Mouse (Mus musculus): ENCODE results near the gene Ptch1. TPM values are rescaled to one million over a fixed set of nuclear protein-coding genes. Genes with fewer than 3 reads are reported as not detected.
A peak's percentile ranks its signal among the peaks of the same experiment; 100 is the strongest.

Gene Ptch1
- polyA plus RNA-seq, 1 experiment: 2.7 TPM

DNA sequence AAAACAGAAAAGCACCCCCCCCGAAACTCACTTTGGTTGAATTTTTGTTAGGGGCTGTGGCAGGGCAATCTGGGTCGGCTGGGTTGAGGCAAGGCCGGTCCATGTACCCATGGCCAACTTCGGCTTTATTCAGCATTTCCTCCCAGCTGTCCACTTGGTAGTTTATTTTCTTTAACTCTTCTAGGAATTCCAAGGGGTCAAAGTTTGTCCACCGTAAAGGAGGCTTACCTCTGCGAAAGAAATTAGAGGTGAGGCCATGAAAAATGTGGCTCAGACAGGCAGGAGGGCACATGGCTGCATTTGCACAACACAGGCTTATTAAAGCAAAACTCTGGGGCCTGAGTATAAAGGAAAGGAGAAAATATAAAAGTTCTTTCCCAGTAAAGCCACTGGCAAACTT lies 29.9 kb downstream of the Ptch1 start:
- peaks cover 95% of the 10 kb centered on the region for H3K36me3 ChIP-seq (replicated peaks; ENCODE audit: low read length)
- peaks cover 1% of the 10 kb centered on the region for H3K4me1 ChIP-seq
- no peaks in the 10 kb centered on the region for H3K9me3 ChIP-seq
- no peak overlapping the region for H3K4me3 ChIP-seq (replicated peaks)
- TF ChIP-seq GATA1 (IDR thresholded peaks at IDR 0.05; ENCODE audit: borderline replicate concordance, low read length) (no peak), FLI1 (IDR thresholded peaks at IDR 0.05; ENCODE audit: low read length) (no peak)
- no peaks in the 10 kb centered on the region for H3K27me3 ChIP-seq (replicated peaks)

DNA sequence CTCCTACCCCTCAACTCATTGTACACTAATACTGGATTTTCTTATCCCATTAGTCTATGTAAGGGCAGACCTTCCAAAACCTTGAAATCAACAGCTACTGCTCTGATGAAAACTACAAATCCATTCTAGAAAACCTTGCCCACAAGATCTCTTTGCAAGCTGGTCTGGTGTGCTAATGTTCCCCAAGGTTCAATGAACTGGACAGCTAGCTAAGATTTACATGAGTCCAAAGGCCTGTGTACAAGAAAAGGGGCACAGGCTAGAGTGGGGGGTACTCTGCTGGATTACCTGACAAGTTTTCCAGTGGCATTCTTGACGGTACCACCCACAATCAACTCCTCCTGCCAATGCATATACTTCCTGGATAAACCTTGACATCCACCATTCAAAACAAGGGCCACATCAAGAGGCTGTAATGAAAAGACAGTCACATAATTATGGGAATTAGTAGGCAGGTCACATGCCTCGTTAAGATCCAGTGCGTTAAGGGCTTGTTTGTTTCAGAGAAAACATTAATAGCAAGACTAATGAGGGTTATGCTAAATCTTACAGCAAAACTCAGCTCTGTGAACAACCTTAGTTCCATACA lies 30.5 kb downstream of the Ptch1 start:
- TF ChIP-seq FLI1 (IDR thresholded peaks at IDR 0.05; ENCODE audit: low read length) (no peak), GATA1 (IDR thresholded peaks at IDR 0.05; ENCODE audit: borderline replicate concordance, low read length) (no peak)
- Histone ChIP-seq H3K4me1 (no peaks in the 10 kb centered on the region; the same call in 1 of the 2 replicates), H3K4me3 (replicated peaks) (no peak overlapping the region), H3K9me3 (no peaks in the 10 kb centered on the region), H3K36me3 (replicated peaks; ENCODE audit: low read length) (peaks cover 96% of the 10 kb centered on the region), H3K27me3 (replicated peaks) (no peaks in the 10 kb centered on the region)

DNA sequence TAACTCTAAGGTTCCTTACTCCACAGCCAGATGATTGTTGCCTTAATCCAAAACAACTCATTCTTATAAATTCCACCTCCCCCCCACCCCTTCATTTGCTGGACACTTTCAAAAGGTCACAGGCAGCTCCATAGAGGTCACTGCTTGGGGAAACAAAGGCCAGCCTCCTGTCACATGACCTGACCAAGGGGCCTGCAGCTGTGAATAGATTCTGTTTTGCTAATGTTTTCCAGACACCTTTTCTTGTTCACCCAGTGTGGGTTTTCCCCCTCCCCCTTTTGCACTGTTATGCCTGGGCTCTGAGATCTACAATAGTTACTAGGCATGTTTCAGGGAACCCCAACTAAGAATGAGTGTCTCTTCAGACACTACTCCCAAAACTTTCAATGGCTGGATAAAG lies 31.9 kb downstream of the Ptch1 start:
- H3K4me1 ChIP-seq: no peaks in the 10 kb centered on the region
- no peaks in the 10 kb centered on the region for H3K9me3 ChIP-seq
- H3K4me3 ChIP-seq (replicated peaks): no peak overlapping the region
- H3K27me3 ChIP-seq (replicated peaks): no peaks in the 10 kb centered on the region
- H3K36me3 ChIP-seq (replicated peaks; ENCODE audit: low read length): peaks cover 99% of the 10 kb centered on the region
- no peak for TF ChIP-seq FLI1 (IDR thresholded peaks at IDR 0.05; ENCODE audit: low read length)
- no peak for TF ChIP-seq GATA1 (IDR thresholded peaks at IDR 0.05; ENCODE audit: borderline replicate concordance, low read length)

DNA sequence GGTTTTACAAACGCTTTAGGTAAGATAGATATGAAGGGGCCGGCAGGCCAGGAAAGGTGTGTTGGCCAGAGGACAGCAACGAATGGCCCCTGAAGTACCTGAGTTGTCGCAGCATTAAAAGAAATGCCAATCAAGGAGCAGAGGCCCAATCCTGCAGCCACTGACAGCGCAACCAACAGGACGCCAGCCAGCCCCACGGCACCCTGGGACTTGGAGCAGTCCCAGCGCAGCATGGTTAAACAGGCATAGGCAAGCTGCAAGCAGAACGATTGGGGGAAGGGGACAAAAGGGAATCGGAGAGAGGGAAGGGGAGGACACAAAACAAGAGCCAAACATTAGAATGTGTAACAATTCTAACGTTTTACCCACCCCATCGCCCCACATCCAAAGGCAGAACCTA lies 32.8 kb downstream of the Ptch1 start:
- Histone ChIP-seq H3K36me3 (replicated peaks; ENCODE audit: low read length) (peaks cover 100% of the 10 kb centered on the region), H3K4me1 (no peaks in the 10 kb centered on the region), H3K4me3 (replicated peaks) (no peak overlapping the region), H3K9me3 (no peaks in the 10 kb centered on the region), H3K27me3 (replicated peaks) (no peaks in the 10 kb centered on the region)
- TF ChIP-seq GATA1 (IDR thresholded peaks at IDR 0.05; ENCODE audit: borderline replicate concordance, low read length) (no peak), FLI1 (IDR thresholded peaks at IDR 0.05; ENCODE audit: low read length) (no peak)

DNA sequence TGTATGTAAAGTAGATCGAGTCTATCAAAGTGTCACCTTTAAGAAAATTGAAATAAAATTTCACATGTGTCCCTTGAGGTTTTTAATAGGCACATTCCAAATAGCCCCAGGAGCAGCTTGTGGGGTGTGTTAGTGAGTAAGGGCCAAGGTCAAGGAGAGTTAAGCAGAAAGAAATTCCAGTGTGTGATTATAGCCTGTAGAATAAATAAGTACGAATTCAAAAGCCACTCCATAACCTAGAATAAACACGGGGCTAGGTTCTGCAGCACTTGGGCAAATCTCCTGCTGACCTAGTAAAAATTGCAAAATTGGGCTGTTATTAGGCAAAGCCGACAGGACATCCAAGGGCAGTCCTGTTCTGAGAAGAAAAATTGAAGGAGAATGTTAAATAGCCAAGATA lies 38.4 kb downstream of the Ptch1 start:
- H3K36me3 ChIP-seq (replicated peaks; ENCODE audit: low read length): peaks cover 99% of the 10 kb centered on the region
- H3K27me3 ChIP-seq (replicated peaks): no peaks in the 10 kb centered on the region
- no peaks in the 10 kb centered on the region for H3K9me3 ChIP-seq
- H3K4me1 ChIP-seq: peaks cover 7% of the 10 kb centered on the region; the same call in 1 of the 2 replicates
- H3K4me3 ChIP-seq (replicated peaks): no peak overlapping the region
- TF ChIP-seq GATA1 (IDR thresholded peaks at IDR 0.05; ENCODE audit: borderline replicate concordance, low read length): no peak
- TF ChIP-seq FLI1 (IDR thresholded peaks at IDR 0.05; ENCODE audit: low read length): no peak

DNA sequence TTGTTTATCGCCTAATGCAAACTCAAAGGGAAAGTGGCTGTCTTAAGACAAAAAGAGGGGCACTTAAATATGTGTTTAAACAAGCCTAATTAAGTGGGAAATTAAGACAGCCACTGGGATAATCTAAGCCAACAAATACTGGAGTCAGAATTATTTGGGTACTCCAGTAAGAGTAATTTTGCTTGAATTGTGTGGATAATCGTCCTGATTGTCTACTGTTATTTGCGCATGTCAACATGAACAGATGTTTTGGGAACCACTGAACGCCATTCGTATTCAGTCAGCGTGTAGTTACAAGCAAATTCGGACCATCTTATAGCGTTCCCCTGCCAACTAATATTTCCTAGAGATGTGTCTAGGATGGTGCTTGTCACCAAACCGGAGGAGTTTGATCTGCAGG lies 42.5 kb downstream of the Ptch1 start:
- Histone ChIP-seq H3K4me3 (replicated peaks) (no peak overlapping the region), H3K27me3 (replicated peaks) (no peaks in the 10 kb centered on the region), H3K4me1 (peaks cover 31% of the 10 kb centered on the region), H3K36me3 (replicated peaks; ENCODE audit: low read length) (peaks cover 96% of the 10 kb centered on the region), H3K9me3 (no peaks in the 10 kb centered on the region)
- no peak for TF ChIP-seq GATA1 (IDR thresholded peaks at IDR 0.05; ENCODE audit: borderline replicate concordance, low read length)
- no peak for TF ChIP-seq FLI1 (IDR thresholded peaks at IDR 0.05; ENCODE audit: low read length)

DNA sequence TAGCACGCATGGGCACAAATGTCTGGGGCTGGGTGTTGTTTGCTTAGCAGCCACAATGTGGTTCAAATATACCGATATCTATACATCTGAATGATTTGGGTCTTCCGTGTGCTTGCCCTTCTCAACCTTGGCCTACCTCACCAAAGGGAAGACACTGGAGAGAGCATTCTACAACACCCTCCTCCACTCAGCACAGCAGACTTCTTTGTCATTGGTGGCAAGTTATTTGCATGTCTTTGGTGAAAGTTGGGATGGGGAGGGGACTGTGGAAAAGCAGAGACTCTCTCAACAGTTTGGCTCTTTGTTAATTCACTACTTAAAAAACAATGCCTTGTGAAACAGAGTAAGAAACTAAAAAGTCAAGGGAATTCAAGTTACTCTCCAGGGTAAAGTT lies 43.0 kb downstream of the Ptch1 start:
- H3K4me1 ChIP-seq: peaks cover 31% of the 10 kb centered on the region
- H3K27me3 ChIP-seq (replicated peaks): no peaks in the 10 kb centered on the region
- H3K9me3 ChIP-seq: no peaks in the 10 kb centered on the region
- H3K36me3 ChIP-seq (replicated peaks; ENCODE audit: low read length): peaks cover 96% of the 10 kb centered on the region
- TF ChIP-seq FLI1 (IDR thresholded peaks at IDR 0.05; ENCODE audit: low read length) (no peak), GATA1 (IDR thresholded peaks at IDR 0.05; ENCODE audit: borderline replicate concordance, low read length) (no peak)
- no peak overlapping the region for H3K4me3 ChIP-seq (replicated peaks)

DNA sequence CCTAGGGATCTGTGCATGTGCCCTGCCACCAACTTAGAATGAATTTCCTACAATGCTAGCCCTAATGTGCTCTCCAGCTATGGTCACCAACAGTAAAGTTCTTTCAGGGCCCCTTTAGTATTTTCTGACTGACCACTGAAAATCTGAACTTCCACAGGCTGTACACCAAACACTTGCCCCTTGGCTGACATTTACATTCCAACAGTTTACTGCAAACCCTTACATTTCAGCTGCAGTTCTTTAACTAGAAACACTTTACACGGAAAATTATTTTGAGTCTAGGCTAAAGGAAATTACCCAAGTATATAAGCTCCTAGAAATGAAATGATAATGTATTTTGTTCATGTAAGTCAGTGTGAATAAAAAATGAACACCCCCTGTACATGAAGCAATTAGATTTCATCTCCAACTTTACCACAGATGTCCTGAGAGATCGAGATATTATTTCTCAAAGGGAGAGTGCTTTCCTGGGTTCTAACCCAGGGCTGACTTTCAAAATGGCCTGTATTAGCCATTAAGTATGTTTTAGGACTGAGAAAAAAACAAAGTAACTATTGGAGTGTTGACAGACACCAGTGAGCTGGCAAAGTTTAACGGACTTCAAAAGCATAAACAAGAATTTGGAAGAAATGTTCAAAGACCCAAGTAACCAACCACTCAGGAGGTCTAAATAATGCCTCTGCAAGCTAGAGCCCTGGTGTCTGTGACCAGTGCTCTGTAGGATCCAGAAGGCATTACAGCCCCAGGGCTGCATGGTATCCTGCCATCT lies 43.6 kb downstream of the Ptch1 start:
- H3K4me1 ChIP-seq: peaks cover 31% of the 10 kb centered on the region
- H3K36me3 ChIP-seq (replicated peaks; ENCODE audit: low read length): peaks cover 96% of the 10 kb centered on the region
- H3K9me3 ChIP-seq: no peaks in the 10 kb centered on the region
- no peaks in the 10 kb centered on the region for H3K27me3 ChIP-seq (replicated peaks)
- TF ChIP-seq FLI1 (IDR thresholded peaks at IDR 0.05; ENCODE audit: low read length) (no peak), GATA1 (IDR thresholded peaks at IDR 0.05; ENCODE audit: borderline replicate concordance, low read length) (no peak)
- no peak overlapping the region for H3K4me3 ChIP-seq (replicated peaks)

DNA sequence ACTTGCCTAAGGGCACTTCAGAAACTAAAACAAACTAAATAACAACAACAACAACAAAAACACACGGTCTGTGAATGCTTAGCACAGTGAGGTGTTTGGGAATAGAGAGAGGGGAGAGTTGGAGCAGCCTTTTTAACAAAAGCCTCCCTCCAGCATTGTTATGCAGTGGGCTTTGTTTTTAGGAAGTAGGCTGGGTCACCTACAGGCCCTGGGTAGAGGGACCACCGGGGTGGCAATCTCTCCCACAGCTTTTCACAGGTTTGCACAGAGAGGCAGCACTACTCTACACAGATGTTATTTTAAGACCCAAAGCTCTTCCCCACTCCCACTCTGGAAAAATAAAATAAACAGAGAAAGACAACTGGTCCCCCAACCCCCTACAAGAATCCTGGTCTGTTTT lies 44.5 kb downstream of the Ptch1 start:
- no peak for TF ChIP-seq FLI1 (IDR thresholded peaks at IDR 0.05; ENCODE audit: low read length)
- TF ChIP-seq GATA1 (IDR thresholded peaks at IDR 0.05; ENCODE audit: borderline replicate concordance, low read length): no peak
- H3K9me3 ChIP-seq: no peaks in the 10 kb centered on the region
- peaks cover 31% of the 10 kb centered on the region for H3K4me1 ChIP-seq
- H3K36me3 ChIP-seq (replicated peaks; ENCODE audit: low read length): peaks cover 96% of the 10 kb centered on the region
- no peaks in the 10 kb centered on the region for H3K27me3 ChIP-seq (replicated peaks)
- H3K4me3 ChIP-seq (replicated peaks): no peak overlapping the region

DNA sequence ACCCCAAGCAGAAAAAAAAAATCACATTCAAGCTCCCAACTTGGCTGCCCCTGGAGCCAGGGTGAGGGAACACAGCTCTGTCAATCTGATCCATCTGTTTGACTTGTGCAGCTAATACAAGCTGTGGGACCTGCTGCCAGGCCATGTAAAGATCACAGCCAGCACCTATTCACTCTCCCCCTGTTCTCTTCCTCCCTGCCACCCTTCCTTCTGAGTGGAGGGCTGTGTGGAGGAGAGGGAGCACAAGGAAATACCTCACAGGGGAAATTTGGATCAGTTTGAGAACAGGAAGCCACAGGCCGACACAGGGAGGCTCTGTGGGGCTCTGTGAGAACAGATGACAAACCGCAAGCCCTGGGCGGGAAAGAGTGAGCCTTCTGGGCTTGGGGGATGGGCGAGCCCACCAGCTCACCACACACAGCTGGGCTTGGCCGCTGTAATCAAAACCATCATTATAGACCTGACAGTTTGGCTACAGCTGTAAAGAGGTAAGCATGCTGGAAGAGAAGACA lies 45.2 kb downstream of the Ptch1 start:
- no peaks in the 10 kb centered on the region for H3K9me3 ChIP-seq
- TF ChIP-seq FLI1 (IDR thresholded peaks at IDR 0.05; ENCODE audit: low read length) (no peak), GATA1 (IDR thresholded peaks at IDR 0.05; ENCODE audit: borderline replicate concordance, low read length) (no peak)
- peaks cover 28% of the 10 kb centered on the region for H3K4me1 ChIP-seq
- peak overlapping the region; percentile 62 for H3K4me3 ChIP-seq (replicated peaks)
- H3K27me3 ChIP-seq (replicated peaks): no peaks in the 10 kb centered on the region
- H3K36me3 ChIP-seq (replicated peaks; ENCODE audit: low read length): peaks cover 95% of the 10 kb centered on the region

Measured in megakaryocyte, embryonic 14.5 days (primary cell).